Mouse (Mus musculus) heart, embryonic 12.5 days (tissue): ENCODE results near the gene Ccdc152. TPM values are rescaled to one million over a fixed set of nuclear protein-coding genes. Genes with fewer than 3 reads are reported as not detected.

Experiments used
- ATAC-seq: fragments of 200-750 bp; cut with Nextera tagmentation; 2 replicates; pipeline ENCODE4 v1.8.0; 2017; ENCODE audit warnings: moderate TSS enrichment, moderate library complexity; ENCODE audit not compliant: insufficient number of reproducible peaks, low FRiP score
- H3K27ac ChIP-seq: fragments of 300-500 bp; sonication (generic); 2 replicates; pipeline ENCODE4 v1.5.1; 2016; ENCODE audit warnings: mild to moderate bottlenecking, moderate library complexity; ENCODE audit not compliant: poor library complexity, severe bottlenecking
- H3K27me3 ChIP-seq: fragments of 300-500 bp; sonication (generic); replicated peaks from 2 replicates; pipeline ENCODE4 v1.6.1; 2016; ENCODE audit warnings: mild to moderate bottlenecking, moderate library complexity
- H3K36me3 ChIP-seq: fragments of 300-500 bp; sonication (generic); 2 replicates; pipeline ENCODE4 v1.6.1; 2016; ENCODE audit warnings: mild to moderate bottlenecking, moderate library complexity
- H3K4me1 ChIP-seq: fragments of 300-500 bp; sonication (generic); replicated peaks from 2 replicates; pipeline ENCODE4 v1.6.1; 2016; ENCODE audit warnings: mild to moderate bottlenecking
- H3K4me2 ChIP-seq: fragments of 300-500 bp; sonication (generic); 2 replicates; pipeline ENCODE4 v1.6.1; 2016; ENCODE audit warnings: mild to moderate bottlenecking, moderate library complexity
- H3K4me3 ChIP-seq: fragments of 300-500 bp; sonication (generic); 2 replicates; pipeline ENCODE4 v1.5.1; 2016; ENCODE audit warnings: mild to moderate bottlenecking
- H3K9ac ChIP-seq: fragments of 300-500 bp; sonication (generic); 2 replicates; pipeline ENCODE4 v1.6.1; 2016; ENCODE audit warnings: mild to moderate bottlenecking, moderate library complexity
- H3K9me3 ChIP-seq: fragments of 300-500 bp; sonication (generic); replicated peaks from 2 replicates; pipeline ENCODE4 v1.6.1; 2016; ENCODE audit warnings: mild to moderate bottlenecking, moderate library complexity
- WGBS: fragments of 180-500 bp; shearing (Covaris S2); methylation state at CpG from one replicate; pipeline ENCODE4 v1.1.7; 2016; 5-methylcytosine and 5-hydroxymethylcytosine counted together
- polyA plus RNA-seq: library from polyadenylated mRNA; unstranded; fragments of >200 nt; fragmentation: Nextera tagmentation; extraction: Ambion mirVana; gene quantifications from 2 replicates; pipeline ENCODE4 v1.2.1, GENCODE M21; 2016

The Ccdc152 gene
- polyA plus RNA-seq, 1 experiment from 2014 or later, result 0.14 TPM

- H3K27me3 ChIP-seq, result no peaks in the 10 kb centered on the region
- H3K9ac ChIP-seq, result no peak overlapping the region
- no peak overlapping the region for H3K4me3 ChIP-seq
- no peaks in the 10 kb centered on the region for H3K9me3 ChIP-seq
- 0 out of 2 replicates have a peak, but pooled peaks cover 4% of the 10 kb centered on the region for H3K4me1 ChIP-seq
- H3K36me3 ChIP-seq, result peaks cover 10% of the 10 kb centered on the region
- H3K4me2 ChIP-seq, result no peak overlapping the region
- no peak for ATAC-seq
- H3K27ac ChIP-seq, result no peak overlapping the region
- 84% methylated on average over 2 of the region's 2 CpGs for WGBS
Observed at GRCm38 (mm10) chr15:3316617-3317016, 13.3 kb upstream of the Ccdc152 start.

GRCm38 (mm10) chr15:3312937-3313336 is 9.6 kb upstream of the Ccdc152 start:
- no peak for ATAC-seq
- no peaks in the 10 kb centered on the region for H3K9me3 ChIP-seq
- no peak overlapping the region for H3K27ac ChIP-seq
- H3K27me3 ChIP-seq, result no peaks in the 10 kb centered on the region
- H3K4me1 ChIP-seq, result 0 out of 2 replicates have a peak, but pooled peaks cover 4% of the 10 kb centered on the region
- no peak overlapping the region for H3K4me3 ChIP-seq
- no peak overlapping the region for H3K9ac ChIP-seq
- H3K36me3 ChIP-seq, result no peaks in the 10 kb centered on the region; the same call in 1 of the 2 replicates
- H3K4me2 ChIP-seq, result no peak overlapping the region

DNA sequence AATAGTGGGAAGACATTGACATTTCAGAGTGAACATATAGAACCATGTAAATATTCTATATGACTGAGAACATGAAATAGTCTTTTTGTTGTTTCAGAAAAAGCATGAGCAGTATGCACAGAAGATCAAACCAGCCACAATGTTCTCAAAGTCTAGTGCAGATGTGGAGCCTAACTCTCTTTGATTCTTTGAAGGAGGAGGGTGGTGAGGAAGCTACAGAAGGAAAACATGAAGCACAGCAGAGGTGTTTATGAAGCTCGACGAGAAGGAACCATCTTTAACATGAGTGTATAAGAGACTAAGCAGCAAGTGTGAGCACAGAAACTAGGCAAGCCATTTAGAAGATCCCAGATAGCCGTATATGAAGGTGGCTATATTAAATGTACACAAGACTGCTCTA is 6.5 kb upstream of the Ccdc152 start:
- Histone ChIP-seq H3K4me1 (0 out of 2 replicates have a peak, but pooled peaks cover 4% of the 10 kb centered on the region), H3K27me3 (no peaks in the 10 kb centered on the region), H3K27ac (no peak overlapping the region), H3K36me3 (no peaks in the 10 kb centered on the region), H3K9ac (no peak overlapping the region), H3K4me3 (no peak overlapping the region), H3K4me2 (no peak overlapping the region), H3K9me3 (no peaks in the 10 kb centered on the region)
- 84% methylated on average over 3 of the region's 3 CpGs for WGBS
- ATAC-seq, result no peak

- Histone ChIP-seq H3K4me1 (no peaks in the 10 kb centered on the region), H3K9me3 (no peaks in the 10 kb centered on the region), H3K4me3 (no peak overlapping the region), H3K4me2 (no peak overlapping the region), H3K27ac (no peak overlapping the region), H3K27me3 (no peaks in the 10 kb centered on the region), H3K9ac (no peak overlapping the region), H3K36me3 (no peaks in the 10 kb centered on the region)
- 71% methylated on average over 4 of the region's 4 CpGs for WGBS
- no peak for ATAC-seq
Observed at GRCm38 (mm10) chr15:3300361-3301100, 2.8 kb downstream of the Ccdc152 start.

DNA sequence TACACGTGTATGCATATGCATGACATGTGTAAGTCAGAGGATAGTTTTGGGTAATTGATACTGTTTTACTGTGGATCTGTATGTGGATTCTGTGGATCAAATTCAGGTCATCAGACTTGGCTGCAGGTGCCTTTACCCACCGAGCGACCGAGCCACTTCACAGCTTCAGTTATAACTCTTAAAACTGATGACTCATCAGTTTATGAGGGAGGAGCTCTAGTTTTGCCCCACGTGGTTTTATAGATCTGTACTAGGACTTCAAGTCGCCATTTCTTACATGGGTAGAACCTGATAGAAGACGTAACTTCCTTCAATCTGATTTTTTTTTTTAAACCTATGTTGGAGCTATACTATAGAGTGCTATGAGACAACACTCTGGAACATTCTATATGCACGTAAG is 5.7 kb downstream of the Ccdc152 start:
- Histone ChIP-seq H3K9me3 (no peaks in the 10 kb centered on the region), H3K27ac (no peak overlapping the region), H3K4me2 (no peak overlapping the region), H3K4me1 (no peaks in the 10 kb centered on the region), H3K4me3 (no peak overlapping the region), H3K36me3 (no peaks in the 10 kb centered on the region), H3K27me3 (no peaks in the 10 kb centered on the region), H3K9ac (no peak overlapping the region)
- 80% methylated on average over 8 of the region's 8 CpGs for WGBS
- no peak for ATAC-seq

- H3K4me3 ChIP-seq, result no peak overlapping the region
- WGBS, result 70% methylated on average over 1 of the region's 1 CpGs
- H3K4me2 ChIP-seq, result no peak overlapping the region
- no peaks in the 10 kb centered on the region for H3K36me3 ChIP-seq
- no peak overlapping the region for H3K27ac ChIP-seq
- H3K27me3 ChIP-seq, result no peaks in the 10 kb centered on the region
- ATAC-seq, result no peak
- H3K9ac ChIP-seq, result no peak overlapping the region
- H3K9me3 ChIP-seq, result no peaks in the 10 kb centered on the region
- no peaks in the 10 kb centered on the region for H3K4me1 ChIP-seq
Observed at GRCm38 (mm10) chr15:3295986-3296385, 7.3 kb downstream of the Ccdc152 start.

GRCm38 (mm10) chr15:3293477-3293876 is 9.8 kb downstream of the Ccdc152 start:
- H3K9ac ChIP-seq, result no peak overlapping the region
- H3K4me2 ChIP-seq, result no peak overlapping the region
- WGBS, result 42% methylated on average over 1 of the region's 1 CpGs
- H3K27ac ChIP-seq, result no peak overlapping the region
- ATAC-seq, result no peak
- H3K4me1 ChIP-seq, result no peaks in the 10 kb centered on the region
- no peak overlapping the region for H3K4me3 ChIP-seq
- no peaks in the 10 kb centered on the region for H3K27me3 ChIP-seq
- no peaks in the 10 kb centered on the region for H3K36me3 ChIP-seq
- H3K9me3 ChIP-seq, result no peaks in the 10 kb centered on the region

GRCm38 (mm10) chr15:3290435-3290834 is 12.9 kb downstream of the Ccdc152 start:
- Histone ChIP-seq H3K4me3 (no peak overlapping the region), H3K27me3 (no peaks in the 10 kb centered on the region), H3K36me3 (no peaks in the 10 kb centered on the region), H3K4me2 (no peak overlapping the region), H3K9ac (no peak overlapping the region), H3K4me1 (no peaks in the 10 kb centered on the region; the same call in 1 of the 2 replicates), H3K27ac (no peak overlapping the region), H3K9me3 (no peaks in the 10 kb centered on the region)
- 91% methylated on average over 3 of the region's 3 CpGs for WGBS
- ATAC-seq, result no peak

DNA sequence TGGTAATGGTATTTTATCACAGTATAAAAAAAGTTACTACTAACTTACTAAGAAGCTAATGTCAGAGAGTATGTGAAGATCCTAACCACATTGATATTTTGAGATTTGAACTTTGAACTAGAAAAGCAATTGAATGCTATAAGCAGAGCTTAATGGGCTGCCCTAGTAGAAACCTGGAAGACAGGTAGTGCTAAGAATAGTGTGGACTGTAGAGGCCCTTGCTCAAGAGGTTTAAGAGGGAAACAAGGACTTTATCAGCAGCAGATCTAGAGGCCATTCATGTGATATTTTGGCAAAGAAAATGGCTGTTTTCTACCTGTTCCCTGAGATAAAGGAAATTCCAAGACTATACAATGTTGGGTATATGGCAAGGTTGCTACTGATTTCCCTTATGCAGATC is 17.3 kb downstream of the Ccdc152 start:
- ATAC-seq, result no peak

DNA sequence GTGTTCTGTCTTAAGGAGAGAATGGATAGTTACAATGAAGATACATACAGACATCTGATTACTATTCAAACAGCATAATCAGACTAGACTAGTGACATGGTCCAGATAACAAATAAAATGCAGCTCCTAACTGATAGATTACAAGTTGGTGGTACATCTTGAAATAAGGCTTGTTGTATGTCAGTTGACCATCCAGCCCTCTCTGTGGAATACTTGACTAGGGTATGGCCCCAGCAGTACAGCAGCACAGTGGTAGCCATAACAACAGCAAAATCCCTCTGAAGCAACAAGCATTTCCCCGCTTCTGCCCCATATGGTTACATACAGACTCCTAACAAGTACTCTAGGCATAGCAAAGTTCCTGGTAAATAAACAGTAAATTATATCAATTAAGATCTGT is 21.6 kb downstream of the Ccdc152 start:
- Histone ChIP-seq H3K4me3 (no peak overlapping the region), H3K36me3 (peaks cover 14% of the 10 kb centered on the region), H3K9ac (no peak overlapping the region), H3K4me2 (no peak overlapping the region), H3K9me3 (no peaks in the 10 kb centered on the region), H3K27ac (no peak overlapping the region), H3K4me1 (no peaks in the 10 kb centered on the region; the same call in 1 of the 2 replicates), H3K27me3 (no peaks in the 10 kb centered on the region)
- WGBS, result 63% methylated on average over 1 of the region's 1 CpGs
- ATAC-seq, result no peak

More for the DNA sequence above, 17.3 kb downstream of the Ccdc152 start:
- Histone ChIP-seq H3K4me1 (no peaks in the 10 kb centered on the region; the same call in 1 of the 2 replicates), H3K9me3 (no peaks in the 10 kb centered on the region), H3K9ac (no peak overlapping the region), H3K36me3 (no peaks in the 10 kb centered on the region), H3K27ac (no peak overlapping the region), H3K27me3 (no peaks in the 10 kb centered on the region), H3K4me2 (no peak overlapping the region), H3K4me3 (no peak overlapping the region)

DNA sequence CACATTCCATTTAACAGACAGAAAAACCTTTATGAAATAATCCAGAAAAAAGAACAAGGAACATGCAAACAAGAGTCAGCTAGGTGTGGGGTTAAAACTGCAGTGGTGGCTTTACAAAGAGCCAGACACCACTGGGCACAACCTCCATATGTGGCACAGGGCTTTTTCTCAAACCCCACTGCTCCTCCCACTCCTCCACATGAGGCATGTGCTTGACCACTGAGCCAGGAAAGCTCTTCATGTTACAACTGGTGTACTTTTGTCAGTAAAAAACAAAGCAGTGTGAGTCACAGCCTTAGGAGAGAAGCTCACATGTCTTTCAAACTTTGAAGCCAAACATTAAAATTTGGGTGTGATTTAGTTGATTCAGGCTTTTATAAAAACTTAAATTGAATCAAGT is 22.1 kb downstream of the Ccdc152 start:
- Histone ChIP-seq H3K9ac (no peak overlapping the region), H3K4me3 (no peak overlapping the region), H3K4me1 (no peaks in the 10 kb centered on the region), H3K9me3 (no peaks in the 10 kb centered on the region), H3K27me3 (no peaks in the 10 kb centered on the region), H3K27ac (no peak overlapping the region), H3K4me2 (no peak overlapping the region), H3K36me3 (peaks cover 14% of the 10 kb centered on the region)
- no peak for ATAC-seq

DNA sequence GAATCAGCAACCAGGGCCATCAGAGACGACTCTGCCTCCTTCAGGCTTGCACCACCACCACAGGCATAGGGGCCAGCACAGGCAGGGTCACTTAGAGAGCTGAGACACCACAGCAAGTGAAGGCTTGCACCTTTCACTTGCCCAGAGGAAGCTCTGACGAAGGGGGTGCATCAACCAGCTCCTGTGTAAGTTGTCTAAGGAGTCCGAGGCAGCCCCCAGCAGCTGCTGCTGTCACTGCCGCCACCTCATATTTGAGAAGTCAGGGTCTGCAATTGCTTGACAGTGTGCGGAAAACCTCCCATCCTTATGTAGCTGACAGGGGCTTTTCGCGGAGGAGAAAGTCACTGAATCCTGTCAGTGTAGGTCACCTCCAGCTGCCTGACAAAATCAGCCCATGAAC is 24.1 kb downstream of the Ccdc152 start:
- peaks cover 19% of the 10 kb centered on the region for H3K36me3 ChIP-seq
- no peaks in the 10 kb centered on the region for H3K4me1 ChIP-seq
- H3K27me3 ChIP-seq, result no peaks in the 10 kb centered on the region
- WGBS, result 76% methylated on average over 7 of the region's 7 CpGs
- no peak for ATAC-seq
- no peak overlapping the region for H3K4me3 ChIP-seq
- no peak overlapping the region for H3K27ac ChIP-seq
- H3K9ac ChIP-seq, result no peak overlapping the region
- H3K9me3 ChIP-seq, result no peaks in the 10 kb centered on the region
- H3K4me2 ChIP-seq, result no peak overlapping the region
